Mouse (Mus musculus): ENCODE data around the gene Ninj1.

Ninj1 gene

DNA sequence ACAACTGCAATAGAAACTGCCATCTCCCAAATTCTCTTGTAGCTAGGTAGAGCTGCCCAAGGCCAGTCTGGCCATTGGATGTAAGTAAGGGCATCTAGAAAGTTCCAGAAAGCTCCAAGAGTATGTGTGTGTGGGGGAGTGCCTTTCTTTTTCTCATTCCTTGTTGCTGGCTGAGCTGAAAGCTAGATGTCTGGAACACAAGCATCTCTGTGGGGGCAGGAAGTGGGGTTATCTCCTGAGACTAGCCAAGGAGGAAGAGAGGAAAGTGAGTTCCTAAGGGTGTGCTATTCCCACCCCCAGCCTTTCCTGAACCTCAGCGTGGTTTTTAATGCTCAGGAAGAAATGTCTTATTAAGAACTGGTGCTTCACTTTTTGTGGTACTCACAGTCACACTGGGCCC lies 15.6 kb upstream of the Ninj1 start:
- no peak for DNase-seq (ENCODE audit: low read depth, low spot score)

DNA sequence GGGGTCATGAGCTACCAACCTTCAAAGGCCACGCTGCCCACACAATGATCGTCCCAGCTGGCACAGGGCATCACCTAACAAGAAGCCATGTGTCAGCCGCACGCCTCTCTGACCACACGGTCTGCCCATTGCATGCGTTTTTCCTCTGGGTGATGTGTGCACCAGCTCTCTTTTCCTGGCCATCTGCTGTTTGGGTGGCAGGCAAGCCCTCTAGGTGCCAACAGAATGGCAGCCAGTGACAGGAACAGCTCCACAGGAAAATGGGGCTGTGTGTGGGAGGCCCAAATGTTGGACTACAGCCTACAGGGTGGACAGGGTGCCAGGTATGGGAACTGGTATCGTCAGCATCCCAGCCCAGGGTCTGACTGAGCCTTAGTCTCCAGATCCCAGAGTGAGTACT lies 14.9 kb upstream of the Ninj1 start:
- no peak for DNase-seq (ENCODE audit: low read depth, low spot score)

DNA sequence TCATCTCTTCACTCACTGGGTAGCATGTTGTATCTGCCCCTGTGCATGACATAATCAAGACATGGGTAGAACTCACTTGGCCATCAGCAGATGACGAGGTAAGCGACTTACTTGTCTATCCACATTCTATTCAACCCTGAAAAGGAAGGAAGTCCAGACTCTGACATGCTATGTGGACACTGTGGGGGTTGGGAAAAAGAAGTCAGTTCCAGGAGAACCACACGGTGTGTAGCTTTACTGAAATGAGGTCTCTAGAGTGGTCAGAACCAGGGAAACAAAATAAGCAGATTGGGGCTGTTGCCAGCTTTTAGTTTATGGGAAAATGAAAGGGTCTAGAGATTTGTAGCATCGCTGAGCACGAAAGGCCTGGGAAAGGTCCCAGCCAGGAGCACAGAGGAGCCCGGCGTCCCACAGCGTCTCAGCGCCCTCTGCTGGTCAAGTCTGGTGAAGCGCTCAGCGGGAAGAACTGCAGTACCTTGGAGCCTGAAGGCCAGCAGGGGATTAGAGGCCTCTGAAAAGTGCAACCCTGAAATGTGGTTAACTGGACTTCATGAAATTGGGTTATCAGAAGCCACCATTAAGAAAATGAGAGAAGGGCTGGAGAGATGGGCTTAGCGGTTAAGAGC lies 14.2 kb upstream of the Ninj1 start:
- no peak for DNase-seq (ENCODE audit: low read depth, low spot score)

DNA sequence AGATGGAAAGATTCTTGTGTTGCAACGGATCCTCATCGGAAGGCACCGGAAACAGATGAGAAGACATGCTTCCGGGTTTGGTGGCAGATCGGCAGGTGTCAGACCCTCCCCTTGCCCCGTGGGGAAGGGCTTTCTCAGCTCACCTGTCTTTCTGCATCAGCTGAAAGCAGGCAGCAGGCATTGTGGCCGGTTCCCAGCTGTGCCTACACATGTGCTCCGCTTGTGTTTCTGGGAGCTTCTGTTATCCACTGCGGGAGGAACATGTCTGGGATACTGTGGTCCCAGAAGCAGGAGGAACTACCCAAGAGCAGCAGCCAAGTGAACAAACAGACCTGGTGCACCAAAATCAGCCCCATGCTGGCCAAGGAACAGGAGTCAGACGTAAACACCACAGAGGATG lies 11.8 kb upstream of the Ninj1 start:
- DNase-seq (ENCODE audit: low read depth, low spot score) = no peak

DNA sequence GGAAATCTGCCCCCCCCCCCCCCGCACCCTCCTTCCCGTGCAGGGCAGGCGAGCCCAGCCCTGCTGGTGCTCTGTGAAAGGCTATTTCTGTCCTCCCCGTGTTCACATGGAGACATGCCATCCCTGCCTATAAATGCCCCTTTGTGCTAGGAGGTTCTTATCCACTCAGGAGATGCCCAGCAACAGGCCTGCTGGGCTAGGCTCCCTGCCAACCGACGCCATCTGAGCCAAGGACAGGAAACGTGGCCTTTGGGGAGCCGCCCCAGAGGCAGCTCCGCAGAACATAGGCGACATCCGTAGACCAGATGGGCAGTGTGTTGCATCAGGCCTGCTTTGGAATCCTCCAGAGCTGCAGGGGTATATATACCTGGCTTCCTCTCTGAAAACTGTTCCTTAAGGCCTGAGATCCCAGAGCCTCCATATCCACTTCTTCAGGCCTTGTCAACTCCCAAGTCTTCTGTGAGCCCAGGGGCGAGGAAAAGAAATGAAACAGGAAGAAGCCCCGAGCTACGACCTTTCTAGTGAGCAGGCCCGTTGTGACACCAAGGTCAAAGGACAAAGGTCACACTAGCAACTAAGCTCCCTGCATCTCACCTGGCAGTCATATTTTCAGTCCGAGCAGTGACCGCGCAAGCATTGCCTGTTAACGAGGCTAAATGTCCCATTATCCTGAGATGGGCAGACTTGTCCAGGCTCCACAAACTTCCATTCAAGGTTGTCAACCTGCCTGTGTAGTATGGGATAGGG lies 8.3 kb upstream of the Ninj1 start:
- DNase-seq (ENCODE audit: low read depth, low spot score) = peak; percentile 60

DNA sequence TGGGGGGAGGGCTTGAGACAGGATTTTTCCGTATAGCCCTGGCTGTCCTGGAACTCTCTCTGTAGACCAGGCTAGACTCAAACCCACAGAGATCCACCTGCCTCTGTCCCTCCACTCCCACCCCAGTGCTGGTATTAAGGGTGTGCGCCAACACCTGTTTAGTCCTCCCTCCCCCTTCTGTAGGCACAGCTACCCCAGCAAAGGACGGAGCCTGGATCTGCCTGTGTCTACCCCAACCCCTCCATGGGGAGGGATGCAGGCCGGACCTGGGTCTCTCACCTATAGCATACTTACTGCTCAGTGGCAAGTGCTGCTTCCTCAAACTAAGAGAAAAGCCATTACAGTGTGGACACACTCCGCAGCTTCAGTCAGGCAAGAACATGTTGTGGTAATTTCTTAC lies 7.0 kb upstream of the Ninj1 start:
- DNase-seq (ENCODE audit: low read depth, low spot score) = no peak

DNA sequence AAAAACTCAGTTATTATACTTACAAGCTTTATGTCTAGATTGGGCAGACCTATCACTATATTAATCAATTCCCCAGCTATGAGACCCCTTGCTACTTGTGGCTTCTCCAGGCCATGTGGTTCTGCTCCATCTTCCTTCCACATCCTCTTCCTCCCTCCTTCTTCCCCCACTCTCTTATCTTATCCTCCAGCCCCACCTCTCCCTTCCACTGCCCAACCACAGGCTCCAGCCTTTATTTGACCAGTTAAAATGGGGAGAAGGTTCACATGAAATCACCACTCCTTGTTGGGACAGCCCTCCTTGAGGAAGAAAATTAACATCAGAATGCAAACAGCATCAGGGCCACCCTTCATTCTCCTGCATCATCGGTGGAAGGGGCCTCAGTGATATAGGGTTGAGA lies 6.6 kb upstream of the Ninj1 start:
- no peak for DNase-seq (ENCODE audit: low read depth, low spot score)

DNA sequence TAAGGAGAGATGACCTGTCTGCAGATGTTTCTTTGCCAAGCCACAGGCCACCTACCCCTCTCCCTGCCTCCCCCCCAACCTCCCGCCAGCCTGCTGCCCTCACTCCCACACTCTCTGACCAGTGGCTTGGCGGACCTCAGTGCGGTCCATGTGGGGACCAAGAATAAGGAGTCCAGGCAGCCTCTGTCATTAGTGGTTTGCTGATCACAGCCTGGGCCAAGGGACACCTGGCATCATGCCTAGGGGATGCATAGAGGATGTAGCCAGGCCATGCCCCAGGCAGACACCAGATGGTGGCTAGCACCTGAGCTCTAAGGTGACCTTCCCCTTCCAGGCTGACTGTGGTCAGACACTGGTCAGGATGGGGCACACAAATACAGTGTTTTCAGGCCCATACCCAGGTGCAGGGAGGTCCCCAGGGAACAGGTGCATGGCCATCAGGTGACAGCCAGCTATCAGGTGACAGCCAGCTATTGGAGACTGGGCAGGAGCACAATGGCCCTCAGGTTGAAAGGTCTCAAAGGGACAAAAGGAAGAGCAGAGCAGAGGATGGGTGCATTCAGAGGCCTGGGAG lies 5.8 kb upstream of the Ninj1 start:
- DNase-seq (ENCODE audit: low read depth, low spot score) = no peak

DNA sequence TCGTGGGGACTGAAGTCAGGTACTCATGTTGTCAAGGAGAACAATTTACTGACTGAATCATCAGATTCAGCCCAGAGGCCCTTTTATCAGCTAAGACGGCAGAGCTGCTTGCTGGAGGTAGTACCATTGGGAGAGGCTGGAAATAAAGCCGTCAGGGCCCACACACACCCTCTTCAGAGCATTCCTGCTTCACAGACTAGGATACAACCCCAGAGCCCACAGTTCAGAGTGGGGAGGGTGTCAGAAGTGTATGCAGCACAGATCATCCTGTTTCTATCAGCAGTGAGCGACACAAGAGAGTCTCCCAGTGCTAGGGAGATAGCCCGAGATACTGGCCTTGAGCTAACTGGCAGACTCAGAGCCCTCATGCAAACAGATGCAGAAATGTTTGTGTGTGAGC lies 4.1 kb upstream of the Ninj1 start:
- no peak for DNase-seq (ENCODE audit: low read depth, low spot score)

DNA sequence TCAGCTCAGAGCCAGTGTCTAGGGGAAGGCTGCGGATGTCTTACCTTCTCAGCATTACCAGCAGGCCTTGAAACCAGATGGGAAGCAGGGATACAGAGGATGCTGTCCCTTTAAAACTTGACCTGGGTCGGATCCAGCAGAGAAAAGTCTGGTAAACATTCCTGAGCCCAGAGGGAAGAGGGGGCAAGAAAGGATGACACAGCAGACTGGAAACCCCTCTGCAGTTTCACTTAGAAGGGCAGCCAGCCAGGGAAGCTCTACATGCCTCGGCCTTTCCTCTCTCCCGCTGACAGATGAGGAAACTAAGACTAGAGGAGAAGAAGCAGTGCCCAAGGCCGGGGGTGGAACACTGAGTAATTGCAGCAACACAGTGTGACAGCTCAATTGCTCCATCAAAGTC lies 3.6 kb upstream of the Ninj1 start:
- no peak for DNase-seq (ENCODE audit: low read depth, low spot score)

DNA sequence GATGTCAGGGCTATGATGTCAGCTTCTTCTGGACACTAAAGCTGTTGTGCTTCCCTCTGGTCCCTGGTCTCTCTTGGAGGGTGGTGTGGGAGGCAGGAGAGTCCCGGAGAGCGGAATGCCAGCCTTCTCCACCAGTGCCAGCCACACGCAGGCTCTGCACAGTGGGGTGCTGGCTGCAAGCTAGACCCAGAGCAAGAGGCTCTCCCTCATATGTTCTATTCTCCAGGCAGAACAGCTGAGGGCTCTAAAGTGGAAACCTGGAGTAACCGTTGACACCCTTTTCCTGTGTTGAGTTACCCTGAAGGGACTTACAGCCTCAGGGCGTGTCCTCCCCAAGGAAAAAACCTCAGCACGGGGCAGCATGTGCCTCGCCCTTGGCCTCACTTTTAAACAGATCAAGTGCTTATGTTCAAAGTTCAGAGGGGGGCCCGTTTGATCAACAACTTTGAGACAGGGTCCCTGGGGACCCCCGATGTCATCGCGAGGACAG lies 442 bp upstream of the Ninj1 start:
- no peak for DNase-seq (ENCODE audit: low read depth, low spot score)

DNA sequence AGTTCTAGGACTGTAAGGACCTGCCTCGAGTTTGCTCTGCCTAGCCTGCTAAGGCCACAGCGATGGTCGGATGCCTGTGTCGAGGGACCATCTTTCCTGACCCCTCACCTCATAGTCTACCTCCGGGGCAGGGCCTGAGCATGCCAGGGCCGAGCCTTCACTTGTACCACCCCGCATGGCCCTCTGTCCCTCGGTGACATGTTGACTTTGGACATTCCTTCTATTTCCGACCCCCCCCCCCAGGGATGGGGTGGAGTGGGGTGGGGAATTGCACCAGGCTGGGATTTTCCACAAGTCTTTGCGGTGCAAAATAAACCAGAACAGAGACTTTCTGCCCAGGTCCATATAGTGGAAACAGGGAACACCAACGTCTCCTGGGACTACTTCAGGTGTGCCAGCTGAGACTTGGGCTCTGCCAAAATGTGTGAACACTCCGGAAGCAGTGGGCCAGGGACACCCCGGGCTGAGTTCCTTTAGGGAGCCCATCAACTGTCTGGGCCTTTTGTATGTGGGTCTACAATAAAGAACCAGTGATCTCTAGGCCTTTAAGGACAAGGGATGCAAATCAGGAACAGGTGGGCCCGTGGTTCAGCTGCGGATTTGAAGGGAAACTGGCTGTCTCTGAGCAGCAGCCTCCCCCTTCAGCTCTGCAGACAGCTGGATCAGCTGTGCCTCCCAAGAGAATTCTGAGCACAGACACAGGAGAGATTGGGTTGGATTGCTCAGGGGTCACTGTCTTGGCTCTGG lies 1.1 kb downstream of the Ninj1 start:
- no peak for DNase-seq (ENCODE audit: low read depth, low spot score)

DNA sequence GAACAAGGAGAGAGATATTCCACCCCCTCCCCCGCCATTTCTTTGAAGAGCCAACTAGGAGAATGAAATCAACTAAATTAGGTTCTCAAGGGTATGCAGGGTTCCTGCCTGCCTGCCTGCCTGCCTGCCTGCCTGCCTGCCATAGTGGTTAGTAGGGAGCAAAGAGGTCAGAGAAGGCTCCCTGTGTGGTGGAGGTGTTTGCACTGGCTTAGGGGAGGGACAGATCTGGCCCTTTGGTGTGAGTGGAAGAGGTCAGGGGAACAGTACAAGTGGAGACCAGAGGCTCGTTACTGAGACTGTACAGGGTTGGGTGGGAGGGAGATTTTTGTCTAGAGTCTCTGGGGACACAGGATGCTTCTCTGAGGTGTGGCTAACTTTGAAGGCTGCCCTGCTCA lies 1.7 kb downstream of the Ninj1 start:
- no peak for DNase-seq (ENCODE audit: low read depth, low spot score)

DNA sequence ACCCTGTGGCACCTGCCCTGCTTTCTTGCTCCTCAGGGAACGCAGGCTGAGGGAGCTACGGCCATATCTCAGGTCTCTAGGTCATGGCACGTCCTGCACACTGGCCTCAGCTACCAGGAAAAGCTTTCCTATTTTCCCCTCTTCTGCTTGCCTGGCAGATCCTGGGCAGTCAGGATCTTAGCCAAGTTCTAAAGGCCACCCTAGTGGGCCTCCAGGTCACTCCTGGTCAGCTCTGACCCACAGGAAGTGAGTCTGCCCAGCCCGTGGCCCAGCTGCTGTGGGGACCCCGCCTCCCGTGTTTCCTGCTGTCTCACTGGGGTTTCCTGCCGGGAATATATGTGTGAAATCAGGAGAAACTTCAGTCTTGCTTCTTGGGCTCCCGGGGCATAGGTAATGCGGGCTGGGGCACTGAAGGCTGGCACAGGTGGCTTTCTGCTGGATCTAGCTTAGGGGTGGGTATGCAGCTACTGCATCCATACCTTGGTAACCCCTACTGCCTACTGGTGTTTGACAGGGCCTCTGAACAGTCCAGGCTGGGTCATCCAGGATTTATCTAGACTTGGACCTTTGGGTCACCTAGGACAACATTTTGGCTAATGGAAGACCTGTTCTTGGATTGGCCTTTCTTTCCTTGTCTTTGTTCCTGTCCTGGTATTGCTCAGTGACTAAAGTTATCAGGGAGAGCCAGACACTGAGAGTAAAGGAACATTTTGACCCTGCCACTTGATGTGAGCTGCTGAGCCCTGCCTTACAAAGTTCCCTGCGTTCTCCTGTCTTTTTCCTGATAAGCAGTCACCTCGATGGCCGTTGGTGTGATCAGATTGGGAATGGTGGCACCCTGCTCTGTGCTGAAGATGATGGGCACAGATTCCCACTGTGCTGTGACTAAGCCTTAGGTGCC lies 2.9 kb downstream of the Ninj1 start:
- DNase-seq (ENCODE audit: low read depth, low spot score) = no peak

DNA sequence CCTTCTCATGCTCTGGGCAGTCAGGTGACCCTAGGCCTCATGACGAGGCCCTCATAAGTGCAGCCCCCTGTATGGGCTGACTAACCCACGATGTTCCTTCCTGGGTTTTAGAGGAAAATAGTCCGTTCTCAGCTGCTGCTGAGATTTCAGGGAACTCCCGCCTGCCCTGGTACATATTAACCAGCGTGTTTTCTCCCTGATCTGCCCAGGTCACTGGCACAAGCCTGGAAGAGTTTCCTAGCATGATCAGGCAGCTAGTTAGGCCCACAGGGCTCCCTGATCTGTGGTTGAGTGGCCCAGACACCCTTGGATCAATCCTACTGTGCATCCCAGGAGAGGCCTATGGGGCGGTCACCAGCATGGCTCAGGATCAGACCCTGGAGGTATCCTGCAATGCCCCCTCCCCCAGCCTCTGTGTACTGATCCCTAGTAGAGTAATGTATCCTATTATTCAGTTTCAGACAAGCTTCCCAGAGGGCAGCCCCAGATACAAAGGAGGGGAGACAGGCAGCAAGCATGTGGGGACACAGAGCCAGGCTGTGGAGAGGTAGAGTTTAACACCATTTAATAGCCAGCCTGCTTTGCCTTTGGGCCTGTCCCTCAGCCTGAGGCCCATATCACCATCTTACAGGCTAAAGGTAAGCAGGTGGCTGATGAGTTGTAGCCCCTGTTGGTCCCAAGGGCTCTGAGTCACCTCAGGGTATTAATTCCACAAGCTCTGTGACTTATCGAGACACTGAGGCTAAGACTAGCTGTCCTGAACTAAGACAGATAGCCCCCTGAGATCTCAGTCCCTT lies 3.8 kb downstream of the Ninj1 start:
- DNase-seq (ENCODE audit: low read depth, low spot score) = no peak

DNA sequence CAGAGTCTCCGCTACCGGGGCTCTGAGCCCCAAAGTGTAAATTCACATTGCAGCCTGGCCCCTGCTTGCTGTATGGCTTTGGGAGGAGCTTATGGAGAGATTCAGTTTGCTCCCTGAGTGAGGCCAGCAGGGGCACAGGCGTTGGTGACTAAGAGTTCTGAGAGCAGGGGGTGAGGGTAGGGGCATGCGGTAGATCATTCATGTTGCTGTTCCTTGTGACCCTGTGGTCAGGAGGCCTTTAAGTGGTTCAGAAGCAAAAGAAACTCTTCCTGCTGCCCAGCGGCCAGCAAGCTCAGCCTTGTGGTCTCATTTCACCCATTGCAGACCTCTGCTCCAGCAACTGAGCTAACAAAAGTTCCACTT lies 4.4 kb downstream of the Ninj1 start:
- no peak for DNase-seq (ENCODE audit: low read depth, low spot score)

DNA sequence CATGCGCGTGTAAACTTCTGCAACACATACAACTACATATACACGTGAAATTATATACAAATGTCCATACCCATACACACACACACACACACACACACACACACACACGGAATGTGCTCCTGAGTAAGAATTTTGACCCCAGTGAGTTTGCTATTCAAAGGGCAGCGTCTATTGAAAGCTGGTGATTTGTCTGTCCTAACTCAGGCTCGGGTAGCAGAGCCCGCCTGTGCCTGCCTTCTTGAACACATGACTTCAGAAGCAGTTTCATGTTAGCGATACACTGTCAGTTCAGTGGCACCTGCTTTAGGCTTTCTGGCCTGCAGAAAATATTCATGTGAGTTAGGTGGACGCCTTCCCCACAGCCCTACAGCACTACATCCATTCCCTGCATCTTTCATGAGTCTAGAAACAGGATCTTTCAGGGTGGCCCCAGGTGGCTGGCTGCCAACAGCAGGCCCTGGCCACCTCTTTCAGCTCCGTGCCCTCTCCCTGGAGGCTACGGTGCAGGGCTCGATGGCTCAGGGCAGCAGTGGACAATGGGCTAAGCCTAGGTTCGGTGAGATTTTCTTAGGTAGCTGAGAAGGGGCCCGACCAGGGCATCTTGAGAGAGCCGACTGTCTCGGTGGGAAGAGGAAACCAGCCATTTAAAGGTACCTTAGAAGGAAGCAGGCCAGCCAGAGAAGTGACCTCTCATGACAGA lies 5.0 kb downstream of the Ninj1 start:
- no peak for DNase-seq (ENCODE audit: low read depth, low spot score)

DNA sequence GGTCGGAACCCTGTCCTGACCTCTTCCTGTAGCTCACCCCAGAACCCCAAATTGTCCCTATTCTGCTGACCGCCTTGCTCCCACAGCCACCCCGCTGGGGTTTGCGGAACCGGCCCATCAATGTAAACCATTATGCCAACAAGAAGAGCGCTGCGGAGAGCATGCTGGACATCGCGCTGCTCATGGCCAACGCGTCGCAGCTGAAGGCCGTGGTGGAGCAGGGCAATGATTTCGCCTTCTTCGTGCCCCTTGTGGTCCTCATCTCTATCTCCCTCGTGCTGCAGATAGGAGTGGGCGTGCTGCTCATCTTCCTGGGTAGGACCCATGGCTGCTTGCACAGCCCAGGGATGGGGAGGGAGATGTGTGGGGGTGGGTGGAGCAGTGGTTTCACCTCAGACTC lies 6.4 kb downstream of the Ninj1 start:
- DNase-seq (ENCODE audit: low read depth, low spot score) = no peak

DNA sequence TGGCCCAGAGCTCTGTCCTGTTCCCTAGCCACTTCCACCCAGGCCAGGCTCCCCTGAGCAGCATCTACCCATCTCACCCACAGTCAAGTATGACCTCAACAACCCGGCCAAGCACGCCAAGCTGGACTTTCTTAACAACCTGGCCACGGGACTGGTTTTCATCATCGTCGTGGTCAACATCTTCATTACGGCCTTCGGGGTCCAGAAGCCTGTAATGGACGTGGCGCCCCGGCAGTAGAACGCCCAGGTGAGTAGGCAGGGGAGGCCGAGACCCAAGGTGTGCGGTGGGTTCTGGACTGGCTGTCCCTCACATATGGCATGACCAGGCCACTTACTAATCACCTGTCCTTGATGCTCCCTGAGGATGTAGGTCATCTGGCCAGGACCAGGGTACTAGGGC lies 7.5 kb downstream of the Ninj1 start:
- no peak for DNase-seq (ENCODE audit: low read depth, low spot score)

DNA sequence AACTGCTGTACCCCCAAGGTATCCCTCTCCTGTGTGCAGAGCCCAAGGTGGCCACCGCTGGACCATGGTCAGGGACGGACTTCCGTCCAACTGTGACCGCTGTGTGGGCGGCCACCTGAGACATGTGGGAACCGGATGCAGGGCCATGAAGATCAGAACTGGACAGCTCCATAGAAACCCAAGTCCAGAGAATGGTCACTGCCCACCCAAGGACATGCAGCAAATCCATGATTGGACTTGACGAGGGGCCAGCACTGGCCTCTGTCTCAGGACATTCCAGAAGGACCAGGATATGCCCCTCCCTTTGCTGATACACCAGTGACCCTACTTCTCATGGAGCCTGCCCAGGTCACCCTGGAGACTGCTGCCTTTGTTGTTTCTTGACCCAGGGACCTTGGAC lies 8.4 kb downstream of the Ninj1 start:
- DNase-seq (ENCODE audit: low read depth, low spot score) = no peak

All from brain, embryonic 18.5 days (tissue).